21 mouse cellular contexts compared by ENCODE assay signal in genomic region chr11:43712178-43712577, GRCm38 (mm10). TPM values are rescaled to one million over a fixed set of nuclear protein-coding genes. Genes with fewer than 3 reads are reported as not detected.
DNase-seq lines count a peak whose midpoint lies in the region; ATAC-seq lines count a peak whose summit lies in the region.
"Had no signal": no experiment of that assay in that cellular context is flagged by ENCODE, and none has a peak within 500 bp of the region (broad histone marks: within the 10 kb centered on the region; RNA-seq: fewer than 3 reads in every experiment).

No protein-coding gene starts in this region.

- no peaks in the 10 kb centered on the region for H3K9me3 ChIP-seq in heart, embryonic 10.5 days
- no peaks in the 10 kb centered on the region for H3K9me3 ChIP-seq in hindbrain, embryonic 14.5 days (ENCODE audit: control insufficient read depth, low read length)
- H3K9me3 ChIP-seq: embryonic facial prominence, embryonic 10.5 days; heart, embryonic 12.5 days; hindbrain, embryonic 10.5 days had no signal

- no peak overlapping the region for H3K27ac ChIP-seq in heart, embryonic 10.5 days
- H3K27ac ChIP-seq in hindbrain, embryonic 14.5 days = no peak overlapping the region
- H3K27ac ChIP-seq: embryonic facial prominence, embryonic 10.5 days; hindbrain, embryonic 10.5 days had no signal

- ATAC-seq in hindbrain, embryonic 14.5 days (ENCODE audit: low FRiP score) = no peak
- no peak for ATAC-seq in inflammation-experienced regulatory T-cells, adult 6 months
- ATAC-seq: forebrain, embryonic 16.5 days; Patski had no signal

- H3K4me1 ChIP-seq in heart, embryonic 10.5 days = no peaks in the 10 kb centered on the region
- no peaks in the 10 kb centered on the region for H3K4me1 ChIP-seq in hindbrain, embryonic 14.5 days (replicated peaks; ENCODE audit: control insufficient read depth, insufficient read depth, low read length)
- H3K4me1 ChIP-seq: embryonic facial prominence, embryonic 10.5 days; hindbrain, embryonic 10.5 days had no signal

- DNase-seq in heart, adult 11 months = peak; percentile 37
- no peak for DNase-seq in heart, embryonic 10.5 days (ENCODE audit: low spot score)
- DNase-seq in right cerebral cortex, adult 18-20 months = peak; percentile 34
- DNase-seq in right cerebral cortex, adult 2 months (ENCODE audit: low spot score in 2 of 2) = no peak
- peak; percentile 77 for DNase-seq in cerebellum, adult 9-11 months
- no peak for DNase-seq in hindbrain, embryonic 14.5 days (ENCODE audit: low spot score)
- DNase-seq: adrenal gland, postnatal 36 days; heart, postnatal 10 days; kidney, adult 8-10 months; kidney, postnatal 14 days; lung, postnatal 4 days; midbrain, embryonic 14.5 days; right cerebral cortex, postnatal 25 days; spleen, adult 18-20 months; thymus, postnatal 14 days had no signal

- H3K36me3 ChIP-seq in heart, embryonic 10.5 days = peaks cover 29% of the 10 kb centered on the region
- peaks cover 17% of the 10 kb centered on the region for H3K36me3 ChIP-seq in hindbrain, embryonic 14.5 days (replicated peaks; ENCODE audit: control insufficient read depth, insufficient read depth)

- no peak overlapping the region for H3K4me2 ChIP-seq in hindbrain, embryonic 14.5 days (replicated peaks)
- H3K4me2 ChIP-seq: heart, embryonic 12.5 days had no signal

- no peak overlapping the region for H3K4me3 ChIP-seq in heart, embryonic 10.5 days
- H3K4me3 ChIP-seq in hindbrain, embryonic 14.5 days (replicated peaks; ENCODE audit: low read length) = no peak overlapping the region
- H3K4me3 ChIP-seq: embryonic facial prominence, embryonic 10.5 days; heart, embryonic 12.5 days; hindbrain, embryonic 10.5 days had no signal

- no peak overlapping the region for H3K9ac ChIP-seq in hindbrain, embryonic 14.5 days
- H3K9ac ChIP-seq: heart, embryonic 12.5 days had no signal

- no peaks in the 10 kb centered on the region for H3K27me3 ChIP-seq in heart, embryonic 10.5 days (ENCODE audit: insufficient read depth, poor library complexity, severe bottlenecking)
- H3K27me3 ChIP-seq in hindbrain, embryonic 14.5 days (ENCODE audit: control insufficient read depth, insufficient read depth, low read length) = no peaks in the 10 kb centered on the region
- H3K27me3 ChIP-seq: heart, embryonic 12.5 days; Patski had no signal

- 90% methylated on average over 4 of the region's 4 CpGs for WGBS in heart, embryonic 10.5 days
- WGBS in hindbrain, embryonic 14.5 days = 92% methylated on average over 4 of the region's 4 CpGs

RNA-seq across cellular contexts. Expression of gene Pwwp2a, which starts 30.4 kb away (rescaled TPM):
- 19.6 and 26.8 TPM in 2 replicates for polyA plus RNA-seq in heart, embryonic 10.5 days (2016; fragmentation: Nextera tagmentation; extraction: Ambion mirVana)
- 42.1 and 42.7 TPM in 2 replicates for polyA plus RNA-seq in hindbrain, embryonic 14.5 days (2014; fragmentation: Nextera tagmentation; extraction: Ambion mirVana)
- 10 to 100 TPM; 23.5 to 33.3 (median 26.3) TPM for polyA plus RNA-seq in inflammation-experienced regulatory T-cells, adult 6 months (2017; shearing (Covaris generic))

RNA-seq across cellular contexts. Expression of gene Ttc1, which starts 35.6 kb away (rescaled TPM):
- 58.6 and 68.2 TPM in 2 replicates for polyA plus RNA-seq in heart, embryonic 10.5 days (2016; fragmentation: Nextera tagmentation; extraction: Ambion mirVana)
- polyA plus RNA-seq in hindbrain, embryonic 14.5 days (2014; fragmentation: Nextera tagmentation; extraction: Ambion mirVana) = 78.1 and 78.9 TPM in 2 replicates
- polyA plus RNA-seq in inflammation-experienced regulatory T-cells, adult 6 months (2017; shearing (Covaris generic)) = 100 to 1,000 TPM; 104 to 107 (median 107) TPM

Comparison
In these comparisons a context has a peak if more than half of its experiments do, and no peak if none do; other contexts are left out.
1. DNase-seq: peak in heart, adult 11 months (single experiment), right cerebral cortex, adult 18-20 months (single experiment) and cerebellum, adult 9-11 months (single experiment); none in heart, embryonic 10.5 days (single experiment), right cerebral cortex, adult 2 months (0 of 2) and hindbrain, embryonic 14.5 days (single experiment).